Mouse (Mus musculus) adrenal gland, postnatal 36 days (tissue): ENCODE results near the gene Coro2a. TPM values are rescaled to one million over a fixed set of nuclear protein-coding genes. Genes with fewer than 3 reads are reported as not detected.
A peak's percentile ranks its signal among the peaks of the same experiment; 100 is the strongest.
"Not testable (repeated sequence)": the region's sequence is repeated elsewhere in the genome, so short reads cannot be mapped to it uniquely, and the experiment has no call there.

Experiments
- DNase-seq, 2 experiments: peaks; one replicate each; pipeline ENCODE4 v3.0.0; 2021; ENCODE audit warnings: mixed read lengths in 1 of 2
- long read RNA-seq, 2 experiments: library from polyadenylated mRNA; stranded (forward); transcript quantifications; one replicate each; pipeline ENCODE4 v2.0.0; 2021; ENCODE audit warnings: borderline sequencing depth in 2 of 2
- total RNA-seq, 2 experiments: library from RNA; stranded (reverse); gene quantifications; 2 replicates each; pipeline ENCODE4 v1.2.3; 2021

Gene Coro2a
- total RNA-seq, result 1 to 10 TPM; 2.5 to 3.1 TPM
- long read RNA-seq, experiment 1, partial matches to known transcripts, result 0 of 2 reads
- long read RNA-seq, experiment 1, other reads (novel, unspliced or antisense), result 2 of 2 reads
- long read RNA-seq, experiment 2, partial matches to known transcripts, result 0 of 2 reads
- long read RNA-seq, experiment 2, other reads (novel, unspliced or antisense), result 2 of 2 reads

DNA sequence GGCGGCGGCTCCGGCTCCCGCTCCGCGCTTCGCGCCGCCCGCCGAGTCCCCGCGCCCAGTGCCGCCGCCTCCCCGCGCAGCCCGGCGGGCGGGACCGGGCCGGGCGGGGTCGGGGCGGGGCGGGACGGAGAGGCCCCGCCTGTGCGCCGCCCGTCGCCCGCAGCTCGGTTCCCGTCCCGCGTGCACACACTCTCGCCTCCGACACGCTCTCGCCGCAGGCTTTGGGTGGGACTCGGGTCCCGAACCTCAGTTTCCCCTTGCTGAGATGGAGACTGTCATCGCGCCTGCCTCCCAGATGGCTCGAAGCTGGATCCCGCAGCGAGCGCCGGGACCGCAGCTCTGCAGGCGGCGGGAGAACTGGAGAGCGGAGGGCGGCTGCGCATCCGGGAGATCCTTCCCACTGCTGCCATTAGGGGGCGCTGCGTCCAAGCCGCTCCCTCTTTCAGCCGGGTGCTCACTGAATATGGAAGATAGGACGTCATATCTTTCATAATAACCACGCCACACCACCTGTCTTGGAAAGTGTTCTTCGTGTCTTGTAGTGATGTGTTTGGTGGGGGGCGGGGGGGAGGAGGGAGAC lies at the start of gene Coro2a:
Gene Coro2a (minus strand): TSS at position 359 of the 580 bp plus-strand sequence.
- peak; percentile 87 to 91 for DNase-seq

DNA sequence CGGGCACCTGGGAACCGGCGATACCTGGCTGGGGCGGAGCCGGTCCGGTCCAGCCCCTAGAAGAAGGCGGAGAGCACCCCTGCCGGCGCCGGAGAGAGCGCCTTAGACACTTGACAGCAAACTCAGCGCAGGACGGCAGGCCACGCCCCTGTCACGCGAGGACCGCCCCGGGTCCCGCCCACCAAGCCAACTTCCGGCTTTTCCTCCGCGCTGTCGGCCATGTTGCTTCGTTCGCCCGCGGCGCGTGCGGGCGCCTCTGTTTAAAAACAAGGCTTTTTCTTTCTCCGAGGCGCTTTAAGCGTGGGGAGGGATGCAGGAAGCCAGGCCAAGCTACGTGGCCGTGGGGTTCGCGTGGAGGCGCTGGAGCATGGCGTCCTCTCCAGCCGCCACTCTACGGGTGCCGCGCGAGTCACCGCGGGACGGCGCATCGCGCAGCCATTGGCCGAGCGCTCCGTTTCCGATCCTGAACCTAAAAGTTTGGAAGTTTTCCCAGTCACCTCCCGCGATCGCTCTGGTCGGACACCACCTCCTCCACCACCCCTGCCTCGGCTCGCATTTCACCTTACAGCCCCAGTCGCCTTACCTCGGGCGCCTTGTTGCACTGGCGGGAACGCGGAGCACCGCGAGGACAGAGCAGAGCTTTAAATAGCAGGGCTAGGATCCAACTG lies 48.2 kb upstream of the Coro2a start, which contains the start of gene Tbc1d2:
Gene Tbc1d2 (minus strand): TSS at position 124 of the 668 bp plus-strand sequence.
- DNase-seq, result peak; percentile 95 to 97

DNA sequence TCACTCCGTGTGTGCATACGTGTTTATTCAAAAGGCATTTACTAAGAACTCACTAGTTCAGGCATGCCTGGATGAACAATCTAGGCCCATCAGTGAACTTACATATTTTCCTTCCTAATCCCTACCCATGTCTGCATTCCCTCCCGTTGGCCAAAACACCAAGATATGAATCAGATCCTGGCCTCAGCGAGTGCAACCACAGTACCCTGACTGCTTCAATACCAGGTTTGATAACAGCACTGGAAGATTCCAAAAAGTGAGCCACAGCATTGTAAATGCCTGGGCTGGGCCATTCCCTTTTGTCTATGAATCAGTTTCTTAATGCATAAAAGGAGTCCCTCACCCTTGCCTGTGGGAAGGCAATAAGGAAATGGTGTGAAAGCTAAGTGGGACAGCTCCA lies 47.2 kb upstream of the Coro2a start:
- DNase-seq, result no peak

DNA sequence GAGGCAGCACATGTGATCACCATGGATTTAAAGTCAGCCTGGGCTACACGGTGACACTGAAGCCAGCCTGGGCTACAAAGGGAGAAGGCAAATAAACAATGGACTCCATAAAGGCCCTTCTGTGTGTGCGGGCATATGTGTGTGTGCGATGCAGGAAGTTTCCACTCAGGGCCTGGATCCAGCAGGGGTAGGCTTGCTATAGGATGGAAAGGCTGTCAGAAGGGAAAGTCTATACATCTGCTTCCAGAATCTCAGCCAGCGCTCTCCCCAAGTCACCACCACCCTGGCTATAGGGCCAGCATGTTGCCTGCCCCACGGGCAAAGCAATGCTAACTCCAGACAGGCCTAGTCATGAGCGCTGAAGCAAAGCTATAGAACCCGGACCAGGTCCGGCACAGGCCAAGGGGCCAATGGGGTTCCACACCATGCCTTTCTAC lies 41.7 kb upstream of the Coro2a start:
- no peak for DNase-seq

DNA sequence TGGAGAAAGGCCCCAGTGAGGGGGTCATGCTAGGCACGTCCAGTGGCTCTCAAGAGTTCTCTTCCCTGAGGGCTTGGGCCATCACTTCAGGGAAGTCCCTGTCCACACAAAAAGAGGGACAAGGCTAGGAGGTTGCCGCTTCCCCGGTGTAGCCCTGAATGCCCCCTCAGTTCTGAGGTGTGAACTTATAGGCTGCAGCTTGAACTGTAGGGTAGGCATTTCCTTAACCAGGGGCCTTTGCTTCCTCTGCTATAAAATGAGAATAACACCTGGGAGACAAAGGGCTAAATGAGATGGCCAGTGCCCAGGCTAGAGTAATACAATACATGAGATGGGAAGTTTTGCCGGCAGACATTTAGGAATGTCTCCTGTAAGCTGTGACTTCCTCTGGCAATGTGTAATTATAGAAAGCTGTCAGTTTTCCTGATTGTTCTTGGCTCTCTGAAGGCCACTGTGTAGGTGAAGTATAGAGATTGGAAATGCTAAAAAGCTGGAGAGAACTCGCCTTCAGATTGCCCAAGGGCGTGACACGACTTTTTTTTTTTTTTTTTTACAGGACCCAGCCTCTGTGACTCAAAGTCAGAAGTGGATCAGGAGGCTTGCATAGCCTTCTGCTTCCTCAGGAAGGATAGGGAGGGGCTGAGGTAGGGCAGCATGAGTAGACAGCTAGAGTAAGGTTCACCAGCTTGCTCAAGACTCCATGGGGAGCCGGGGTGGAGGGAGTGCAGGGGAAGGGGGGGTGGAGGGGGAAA lies 41.1 kb upstream of the Coro2a start:
- DNase-seq, result peak; percentile 9 to 35

DNA sequence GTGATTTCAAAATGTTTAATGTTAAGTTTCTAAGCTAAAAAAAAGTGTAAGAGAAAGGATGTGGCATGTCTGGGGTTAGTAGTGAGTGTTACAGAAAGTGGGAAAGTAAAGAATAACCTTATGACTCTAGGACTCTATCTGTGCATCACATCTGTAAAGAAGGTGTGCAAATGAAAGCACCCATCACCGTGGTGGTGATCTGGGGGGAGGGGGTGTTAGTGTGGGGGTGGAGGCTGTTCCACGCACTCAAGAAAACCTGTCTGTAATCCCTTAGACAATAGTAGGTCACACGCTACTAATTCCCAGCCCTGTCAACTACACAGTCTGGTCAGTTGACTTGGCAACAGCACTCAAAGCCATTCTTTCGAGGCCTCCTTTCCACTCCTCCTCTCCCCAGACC lies 39.3 kb upstream of the Coro2a start:
- DNase-seq, result no peak

DNA sequence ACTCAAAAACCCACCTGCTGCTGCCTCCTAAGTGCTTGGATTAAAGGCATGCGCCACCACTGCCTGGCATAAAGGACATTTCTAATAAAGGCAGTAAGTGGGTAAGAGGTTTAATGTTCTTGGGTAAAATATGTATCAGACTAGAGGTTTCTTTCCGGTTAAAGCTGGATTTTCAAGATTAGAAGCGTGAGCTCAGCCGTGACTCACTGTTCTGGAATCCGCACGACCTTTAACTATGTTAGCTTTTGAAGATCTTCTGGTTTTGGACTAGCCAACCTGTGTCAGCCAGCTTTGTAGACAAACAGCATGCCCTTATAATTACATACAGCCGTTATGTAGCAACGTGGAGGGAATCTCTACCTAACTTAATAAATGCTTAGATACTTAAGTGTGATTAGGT lies 37.9 kb upstream of the Coro2a start:
- peak; percentile 63 to 72 for DNase-seq

DNA sequence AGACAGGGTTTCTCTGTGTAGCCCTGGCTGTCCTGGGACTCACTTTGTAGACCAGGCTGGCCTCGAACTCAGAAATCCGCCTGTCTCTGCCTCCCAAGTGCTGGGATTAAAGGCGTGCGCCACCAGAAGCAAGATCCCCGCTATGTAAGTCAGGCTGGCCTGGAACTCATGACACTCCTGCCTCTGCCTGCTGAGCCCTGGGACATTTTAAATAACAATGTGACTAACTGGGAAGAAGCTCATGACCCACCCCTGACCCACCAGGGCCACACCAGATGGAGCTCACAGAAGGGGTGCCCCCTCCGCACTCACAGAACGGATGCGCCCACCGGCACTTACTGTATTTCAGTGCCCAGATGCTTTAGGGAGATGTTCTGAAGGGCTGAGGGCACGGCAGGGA lies 35.2 kb upstream of the Coro2a start:
- DNase-seq, result not testable (repeated sequence)

DNA sequence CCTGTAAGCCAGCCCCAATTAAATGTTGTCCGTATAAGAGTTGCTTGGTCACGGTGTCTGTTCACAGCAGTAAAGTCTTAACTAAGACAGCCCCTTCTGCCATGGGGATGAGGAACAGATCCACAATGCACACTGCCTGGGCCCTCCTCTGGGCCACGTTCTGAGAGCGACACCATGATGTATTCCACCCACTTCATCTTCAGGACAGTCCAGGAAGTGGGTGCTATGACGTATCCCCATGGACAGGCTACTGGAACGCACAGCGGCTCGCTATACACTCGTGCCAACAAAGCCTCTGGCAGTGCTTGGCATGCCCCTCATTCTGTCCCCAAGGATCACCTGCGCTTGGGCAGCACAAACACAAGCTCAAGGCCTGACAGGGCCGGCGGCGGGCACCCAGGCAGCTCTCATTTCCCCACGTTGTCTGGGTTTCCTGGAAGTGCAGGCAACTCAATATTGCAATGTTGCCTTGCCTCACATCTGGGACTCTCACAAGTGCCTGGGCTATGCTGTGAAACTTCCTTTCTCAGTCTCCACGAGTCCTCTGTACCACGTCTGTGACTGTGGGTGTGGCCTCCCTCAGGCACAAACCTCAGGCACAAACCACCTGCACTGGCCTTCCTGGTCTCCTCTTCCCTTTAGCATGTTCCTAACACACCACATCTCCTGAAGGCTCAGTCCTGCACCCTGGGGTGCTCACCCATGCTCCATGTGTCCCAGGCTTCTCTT lies 33.9 kb upstream of the Coro2a start:
- DNase-seq, result no peak

DNA sequence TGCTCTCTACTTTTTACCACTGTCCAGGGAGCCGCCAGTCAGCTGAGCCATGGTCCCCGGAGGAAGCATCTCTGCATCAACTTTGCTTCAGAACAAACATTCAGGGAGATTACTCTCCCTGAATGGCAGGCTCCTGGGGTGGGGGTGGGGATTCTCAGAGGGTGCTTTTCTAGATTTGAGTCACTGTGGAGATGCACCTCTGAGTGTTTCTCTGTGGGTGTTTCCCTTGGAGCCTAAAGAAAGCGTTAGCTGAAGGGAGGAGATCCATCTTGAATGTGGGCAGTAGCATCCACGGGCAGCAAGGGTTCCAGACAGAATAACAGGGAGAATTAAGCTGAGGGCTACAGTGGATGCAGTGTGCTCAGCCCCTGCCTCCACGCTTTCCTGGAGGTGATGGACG lies 32.9 kb upstream of the Coro2a start:
- DNase-seq, result no peak

DNA sequence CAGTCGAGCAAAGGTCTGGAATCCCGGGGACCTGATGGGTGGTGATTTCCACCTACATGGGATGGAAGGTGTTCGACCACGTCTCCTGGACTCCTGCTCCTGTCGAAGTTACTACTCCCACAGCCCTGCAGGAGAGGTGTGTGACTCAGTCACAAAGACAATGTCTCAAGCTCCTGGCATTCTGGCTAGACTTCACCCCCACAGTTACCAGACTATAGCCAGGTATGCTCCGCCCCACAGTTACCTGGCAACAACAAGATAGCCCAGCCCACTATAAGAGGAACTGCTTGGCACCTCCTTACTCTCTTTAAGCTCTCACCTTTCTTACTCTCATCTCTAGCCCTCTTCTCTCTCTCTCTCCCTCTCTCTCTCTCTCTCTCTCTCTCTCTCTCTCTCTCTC lies 31.6 kb upstream of the Coro2a start:
- not testable (repeated sequence) for DNase-seq

DNA sequence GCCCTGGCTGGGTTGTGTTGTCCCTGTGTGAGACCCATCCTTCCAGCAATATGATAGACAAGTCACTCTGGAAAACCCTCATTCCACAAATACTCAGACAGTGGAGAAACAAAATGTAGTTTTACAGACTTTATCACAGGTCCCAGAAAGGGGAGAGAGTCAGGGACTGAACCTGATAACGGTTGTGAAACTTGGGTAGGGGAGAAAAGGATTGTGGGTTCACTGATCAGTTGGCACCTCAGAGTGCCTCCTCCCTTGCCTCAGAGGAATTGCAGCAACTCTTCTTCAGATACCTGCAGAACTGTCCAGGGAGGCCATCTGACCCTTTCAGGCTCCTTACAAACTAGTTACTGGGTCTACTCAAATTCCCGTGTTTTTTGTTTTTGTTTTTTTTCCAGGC lies 30.5 kb upstream of the Coro2a start:
- DNase-seq, result no peak

DNA sequence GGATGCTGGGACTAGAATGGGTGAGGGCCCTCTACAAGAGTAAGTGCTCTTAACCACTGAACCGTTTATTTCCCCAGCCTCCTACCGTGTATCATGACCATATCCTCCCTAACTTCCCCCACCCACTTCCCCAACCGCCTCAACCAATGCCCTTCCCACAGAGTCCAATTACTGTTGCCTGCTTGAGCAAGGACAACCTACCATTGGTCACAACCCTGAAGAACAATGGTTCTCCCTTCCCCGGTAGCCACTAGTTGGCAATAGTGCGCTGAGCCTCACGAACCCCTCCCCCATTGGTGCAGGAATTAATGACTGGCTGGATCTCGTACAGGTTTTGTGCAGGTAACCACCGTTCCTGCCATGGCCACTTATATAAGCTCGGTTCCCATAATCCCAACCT lies 28.4 kb upstream of the Coro2a start:
- DNase-seq, result peak in 1 of 2 experiments; percentile 40

DNA sequence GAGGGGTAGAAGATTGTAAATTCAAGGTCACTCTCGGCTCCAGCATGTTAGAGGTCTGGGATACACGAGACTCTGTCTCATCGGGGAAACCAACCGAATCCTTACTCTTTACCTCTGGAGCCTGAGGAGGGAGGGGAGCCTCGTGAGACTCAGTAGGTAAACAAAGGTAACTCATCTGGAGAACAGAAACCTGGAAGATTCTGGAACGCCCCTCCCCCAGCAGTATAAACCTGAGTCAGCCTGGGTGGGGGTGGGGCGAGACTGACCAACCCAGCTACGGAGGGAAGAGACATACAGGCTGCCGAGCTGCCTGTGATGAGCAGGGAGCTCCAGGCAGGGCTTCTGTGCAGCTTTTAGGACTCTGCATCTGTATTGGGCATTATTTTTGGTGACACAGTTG lies 26.9 kb upstream of the Coro2a start:
- peak in 1 of 2 experiments; percentile 32 for DNase-seq

DNA sequence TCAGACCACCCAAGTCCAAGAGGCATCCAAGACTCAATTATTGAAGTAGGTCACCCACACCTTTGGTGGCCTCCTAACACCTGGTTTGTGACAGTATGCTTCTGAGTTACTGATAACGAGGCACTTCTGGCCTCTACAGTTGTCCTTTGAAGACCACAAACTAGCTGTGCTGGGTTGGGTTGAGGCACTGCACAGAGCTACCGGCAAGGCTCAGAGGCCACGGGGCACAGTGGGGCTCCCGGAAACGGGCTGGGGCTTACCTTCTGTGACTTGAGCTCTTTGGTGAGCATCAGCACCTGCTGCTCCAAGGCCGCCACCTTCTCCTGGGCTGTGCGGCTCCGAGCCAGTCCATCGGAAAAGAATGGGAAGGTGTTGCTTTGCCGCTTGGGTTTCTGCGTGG lies 26.1 kb upstream of the Coro2a start:
- no peak for DNase-seq

DNA sequence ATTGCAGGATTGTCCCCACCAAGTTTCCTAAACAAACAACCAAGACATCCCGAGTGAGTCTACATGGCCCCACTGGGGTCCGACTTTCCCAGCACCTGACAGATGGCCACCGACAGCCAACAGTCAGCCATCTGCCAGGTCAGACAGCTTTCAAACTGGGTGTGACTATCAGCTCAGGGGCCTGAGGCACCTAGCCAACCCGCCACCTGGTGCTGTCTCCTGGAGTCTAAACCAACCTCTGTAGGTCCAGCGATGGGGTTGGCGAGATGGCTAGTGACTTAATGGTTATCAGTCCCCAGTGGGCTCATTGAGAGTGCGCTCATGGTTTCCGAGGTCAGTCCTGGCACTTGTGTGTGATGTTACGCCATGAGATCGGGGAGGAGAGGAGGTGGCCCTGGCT lies 23.1 kb upstream of the Coro2a start:
- DNase-seq, result no peak

DNA sequence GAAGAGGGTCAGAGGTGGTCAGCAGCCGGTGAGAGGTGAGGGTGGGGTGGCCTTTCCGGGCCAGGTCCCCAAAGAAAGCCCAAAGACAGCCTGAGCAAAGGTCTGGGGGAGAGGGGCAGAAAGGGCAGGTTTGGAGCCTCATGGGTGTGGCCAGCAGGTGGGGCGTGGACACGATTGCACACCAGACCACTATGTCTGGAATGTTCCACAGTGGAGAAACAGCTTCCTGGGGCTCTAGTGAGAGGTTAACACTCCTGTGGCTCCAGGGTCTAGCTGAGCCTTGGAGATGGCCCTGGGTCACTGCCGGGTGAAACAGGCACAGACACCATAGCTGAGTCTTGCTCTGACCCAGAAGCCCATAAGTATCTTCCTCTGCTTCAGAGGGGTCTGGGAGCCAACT lies 21.0 kb upstream of the Coro2a start:
- no peak for DNase-seq

DNA sequence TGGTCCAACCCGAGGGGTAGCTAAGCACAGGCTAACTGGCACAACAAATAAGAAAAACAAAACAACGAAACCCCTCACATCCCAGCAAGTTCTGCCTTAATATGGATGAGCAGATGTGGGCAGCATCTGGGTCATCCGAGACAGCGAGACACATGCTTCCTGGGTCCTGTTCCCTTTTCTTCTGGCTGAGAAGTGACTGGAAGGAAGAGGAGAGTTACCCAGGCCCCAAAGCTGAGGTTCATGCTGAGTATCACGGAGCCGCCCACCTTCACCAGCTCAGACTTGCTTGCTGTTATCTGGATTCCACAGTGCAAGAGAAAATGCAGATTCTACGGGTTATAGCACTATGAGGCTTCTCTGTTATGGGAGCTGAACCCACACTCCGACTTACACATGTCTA lies 18.9 kb upstream of the Coro2a start:
- DNase-seq, result no peak

DNA sequence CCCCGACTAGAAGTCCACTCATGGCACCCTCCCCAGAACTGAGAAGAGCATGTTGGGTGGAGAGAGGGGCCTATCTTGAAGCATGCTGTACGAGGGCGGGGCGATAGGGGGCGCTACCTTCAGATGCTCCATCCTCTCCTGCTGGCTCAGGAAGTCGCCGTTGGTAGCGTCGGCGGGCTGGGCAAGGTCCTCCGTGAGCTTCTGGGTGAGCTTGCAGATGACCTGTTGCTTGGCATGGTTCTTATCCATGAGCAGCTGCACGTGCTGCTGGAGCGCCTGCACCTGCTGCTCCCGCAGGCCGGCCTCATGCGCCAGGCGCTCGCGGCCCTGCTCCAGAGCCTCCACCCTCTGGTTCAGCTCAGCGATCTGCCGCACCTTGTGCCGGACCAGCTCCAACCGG lies 18.3 kb upstream of the Coro2a start:
- no peak for DNase-seq

DNA sequence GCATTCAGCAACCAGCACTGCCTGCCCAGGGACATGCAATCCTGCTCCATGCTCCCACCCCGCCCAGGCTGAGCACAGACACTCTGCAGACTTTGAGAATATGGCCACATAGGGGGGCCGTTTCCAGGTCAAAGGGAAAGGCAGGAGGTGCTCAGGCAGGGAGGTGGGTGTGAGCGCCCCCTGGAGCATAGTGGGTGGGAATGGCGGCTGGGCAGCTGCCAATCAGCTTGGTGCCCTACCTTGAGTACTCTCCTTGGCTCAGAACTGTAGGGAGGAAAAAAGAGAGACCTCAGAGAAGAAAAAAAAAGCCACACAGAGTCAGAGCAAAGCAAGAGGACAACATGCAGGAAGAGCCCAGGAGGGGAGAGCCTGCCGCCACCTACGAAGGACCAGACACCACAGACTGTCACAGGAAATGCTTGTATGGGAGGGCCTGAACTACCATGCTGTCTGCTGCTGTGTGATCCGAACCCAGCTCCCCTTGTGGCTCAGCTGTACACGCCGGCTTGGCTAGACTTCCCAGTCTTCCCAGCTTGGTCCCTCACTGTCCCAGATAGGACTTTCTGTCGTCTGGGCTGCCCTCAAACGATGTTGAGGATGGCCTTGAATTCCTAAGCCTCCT lies 16.3 kb upstream of the Coro2a start:
- no peak for DNase-seq

DNA sequence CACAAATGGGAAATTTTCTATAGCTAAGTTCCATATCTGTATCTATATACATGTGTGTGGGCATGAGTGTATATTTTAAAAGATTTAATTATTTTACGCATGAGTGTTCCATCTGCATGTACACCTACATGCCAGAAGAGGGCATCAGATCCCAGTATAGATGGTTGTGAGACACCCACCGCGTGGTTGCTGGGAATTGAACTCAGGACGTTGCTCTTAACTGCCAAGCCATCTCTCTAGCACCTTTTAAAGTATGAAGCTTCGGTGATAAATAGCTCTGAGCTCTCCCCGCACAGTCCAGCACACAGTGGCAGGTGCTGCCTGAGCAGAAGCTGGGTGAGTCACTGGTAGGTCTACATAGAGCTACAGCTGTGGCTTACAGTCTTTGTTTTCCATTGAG lies 15.4 kb upstream of the Coro2a start:
- DNase-seq, result no peak

DNA sequence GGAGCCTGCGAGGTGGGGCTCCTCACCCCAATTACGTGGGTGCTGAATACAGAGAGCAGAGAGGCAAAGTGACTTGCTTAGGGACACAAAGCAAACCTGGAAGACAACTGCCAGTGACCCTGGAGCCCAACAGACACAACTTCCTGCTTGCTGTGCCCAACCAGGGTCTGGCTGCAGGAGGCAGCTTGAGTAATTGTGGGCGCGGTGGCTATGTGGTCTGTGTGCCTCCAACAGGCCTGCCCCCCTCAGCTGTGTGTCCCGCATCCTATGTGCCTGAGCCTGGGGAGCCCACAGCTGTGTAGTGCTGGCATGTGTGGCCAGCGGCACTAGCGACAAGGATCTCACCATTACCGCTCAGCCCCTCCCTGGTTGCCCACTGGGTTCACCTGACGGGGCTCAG lies 12.6 kb upstream of the Coro2a start:
- no peak for DNase-seq
